Mouse (Mus musculus) spleen, adult 10 weeks (tissue): ENCODE measurements around the gene P2rx7. TPM values are rescaled to one million over a fixed set of nuclear protein-coding genes. Genes with fewer than 3 reads are reported as not detected.

ENCODE experiments used
- polyA plus RNA-seq: library from polyadenylated mRNA; stranded (reverse); fragments of 350-450 nt; fragmentation: Illumina TruSeq; extraction: RNeasy Lipid Tissue Mini Kit (QIAGEN cat#74804); gene quantifications from one replicate; pipeline ENCODE4 v1.2.3, GENCODE M21; 2015; ENCODE audit warnings: low replicate concordance; ENCODE audit not compliant: insufficient read depth

Gene P2rx7
- polyA plus RNA-seq: 21.4 TPM

DNA sequence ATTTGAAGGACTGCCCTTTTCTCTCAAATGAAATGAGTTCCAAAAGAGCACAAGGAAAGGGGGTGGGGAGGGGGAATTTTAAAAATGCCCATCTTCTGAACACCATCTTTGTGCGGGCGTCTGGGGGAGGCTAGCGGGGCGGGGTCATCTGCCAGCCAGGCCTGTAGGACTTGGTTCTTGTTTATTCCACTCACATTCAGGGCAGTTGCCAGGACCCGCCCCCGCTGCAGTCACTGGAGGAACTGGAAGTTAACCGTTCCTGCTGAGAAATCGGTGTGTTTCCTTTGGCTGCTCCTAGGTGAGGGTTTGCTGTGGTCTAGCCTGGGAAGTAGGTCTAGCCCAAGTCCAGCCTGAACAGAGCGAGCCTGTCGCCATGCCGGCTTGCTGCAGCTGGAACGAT lies at the start of gene P2rx7:
P2rx7 (plus strand) TSS at position 211 of the 400 bp plus-strand sequence.

DNA sequence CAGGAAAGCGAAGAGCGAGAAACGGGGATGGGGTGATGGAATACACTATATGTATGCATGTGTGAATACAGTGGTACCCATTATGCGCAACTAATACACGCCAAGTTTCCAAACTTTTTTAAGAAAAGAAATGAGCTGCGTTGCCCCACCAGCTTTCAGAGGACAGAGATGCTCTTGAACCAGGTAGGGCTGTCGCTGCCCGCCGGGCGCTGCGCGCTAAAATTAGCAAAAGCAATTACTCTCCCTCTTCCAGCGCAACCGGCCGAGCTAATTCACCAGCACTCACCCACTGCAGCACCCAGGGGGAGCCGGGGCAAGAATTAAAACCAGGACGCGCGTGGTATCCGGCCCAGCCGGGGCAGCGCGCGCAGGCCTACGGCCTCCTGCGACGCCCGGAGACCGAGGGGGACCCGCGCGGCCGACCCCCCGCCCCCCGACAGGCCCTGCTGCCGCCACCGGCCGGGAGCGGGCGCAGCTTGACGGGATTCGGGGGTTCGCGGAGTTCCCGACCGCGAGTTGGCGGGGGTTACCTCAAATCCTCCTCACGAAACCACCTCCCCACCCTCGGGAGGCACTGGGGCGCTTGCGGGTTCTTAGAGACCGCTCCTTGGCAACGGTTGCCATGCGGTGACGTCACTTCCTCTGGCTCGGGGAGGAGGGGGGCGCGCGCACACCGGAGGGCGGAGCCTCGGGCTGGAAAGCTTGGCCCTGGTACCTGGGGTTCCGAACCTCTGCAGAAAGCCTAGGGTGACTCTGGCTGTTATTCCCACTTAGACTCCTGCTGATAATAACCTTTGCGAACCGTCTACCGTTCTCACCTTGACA lies 29.6 kb upstream of the P2rx7 start, which contains the start of gene Ift81:
Ift81 (minus strand) TSS at position 611 of the 825 bp plus-strand sequence.

DNA sequence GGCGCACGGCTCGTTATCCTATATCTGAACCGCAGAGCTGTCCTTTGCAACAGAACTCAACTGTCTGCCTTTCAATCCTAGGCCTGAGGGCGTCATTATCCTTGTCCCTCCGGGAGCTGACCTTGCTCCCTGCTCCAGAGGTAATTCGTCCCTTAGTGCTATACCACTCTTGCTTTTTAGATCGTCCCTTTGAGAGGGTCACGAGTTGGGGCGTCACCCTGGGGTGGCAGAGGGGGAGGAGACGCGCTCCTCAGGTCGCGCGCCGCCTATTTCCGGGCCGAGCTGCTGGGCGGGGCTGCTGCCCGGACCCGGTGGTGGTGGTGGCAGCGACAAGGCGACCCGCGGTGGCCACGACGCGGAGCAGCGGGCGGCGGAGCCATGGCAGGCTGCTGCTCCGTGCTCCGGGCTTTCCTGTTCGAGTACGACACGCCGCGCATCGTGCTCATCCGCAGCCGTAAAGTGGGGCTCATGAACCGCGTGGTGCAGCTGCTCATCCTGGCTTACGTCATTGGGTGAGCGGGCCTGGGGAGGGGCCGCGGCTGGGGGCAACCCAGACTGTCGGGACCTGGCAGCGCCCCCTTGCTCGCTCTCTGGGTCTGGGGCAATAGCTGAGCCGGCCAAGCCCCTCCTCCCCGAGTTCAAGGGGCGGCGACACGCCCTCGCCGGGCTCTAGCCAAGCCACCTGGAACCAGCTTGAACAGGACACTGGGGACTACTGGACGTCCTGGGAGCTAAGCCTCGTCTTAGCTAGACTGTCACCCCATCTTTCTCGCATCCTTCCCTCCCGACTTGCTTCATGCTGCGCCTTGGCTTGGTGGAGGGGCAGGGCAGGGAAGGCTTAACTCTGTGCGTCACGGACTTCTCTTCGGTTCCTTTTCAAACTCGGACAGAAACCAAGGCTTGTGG lies 63.8 kb downstream of the P2rx7 start, which contains the start of gene P2rx4:
P2rx4 (plus strand) TSS at position 269 of the 906 bp plus-strand sequence.

Other genes starting within 250 kb of the P2rx7 start
- 22.6 TPM for gene Anapc7, start 222.2 kb upstream of the P2rx7 start, polyA plus RNA-seq
- 86.7 TPM for gene Atp2a2, start 141.7 kb upstream of the P2rx7 start, polyA plus RNA-seq
- 6.6 TPM for gene Ift81, start 29.4 kb upstream of the P2rx7 start, polyA plus RNA-seq
- 69.9 TPM for gene P2rx4, start 63.6 kb downstream of the P2rx7 start, polyA plus RNA-seq
- gene Camkk2, start 135.5 kb downstream of the P2rx7 start, polyA plus RNA-seq: 24.7 TPM
- gene Anapc5, start 177.4 kb downstream of the P2rx7 start, polyA plus RNA-seq: 238 TPM
- 28.8 TPM for gene Rnf34, start 206.1 kb downstream of the P2rx7 start, polyA plus RNA-seq